ENCODE assay signal across 38 mouse cellular contexts in the genomic region with DNA sequence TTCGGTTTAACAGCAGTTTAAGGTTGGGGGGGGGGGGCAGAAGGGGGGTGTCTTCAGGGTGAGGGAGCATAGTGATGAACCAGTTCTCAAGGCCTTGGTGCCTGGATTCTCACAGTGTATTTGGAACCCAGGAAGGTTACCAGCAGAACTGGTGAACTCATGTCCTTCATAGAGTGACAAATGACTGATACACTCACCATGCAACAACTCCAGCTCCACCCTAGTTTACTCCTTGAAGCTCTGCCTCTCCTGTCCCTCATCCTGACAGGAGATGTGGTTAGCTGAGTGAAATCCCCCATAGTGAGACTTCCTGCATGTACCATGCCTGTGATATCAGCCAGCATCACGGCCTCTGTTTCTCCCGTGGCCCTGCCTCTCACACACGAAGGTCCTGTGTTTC. TPM values are rescaled to one million over a fixed set of nuclear protein-coding genes. Genes with fewer than 3 reads are reported as not detected.
DNase-seq lines count a peak whose midpoint lies in the region; ATAC-seq and TF ChIP-seq lines count a peak whose summit lies in the region.
"Had no signal": no experiment of that assay in that cellular context is flagged by ENCODE, and none has a peak within 500 bp of the region (broad histone marks: within the 10 kb centered on the region; RNA-seq: fewer than 3 reads in every experiment).

No protein-coding gene starts in this region.

- H3K27me3 ChIP-seq in hindbrain, embryonic 10.5 days (ENCODE audit: insufficient read depth, poor library complexity, severe bottlenecking) = no peaks in the 10 kb centered on the region
- H3K27me3 ChIP-seq in hindbrain, postnatal 0 days (ENCODE audit: insufficient read depth, low read length) = no peaks in the 10 kb centered on the region
- H3K27me3 ChIP-seq in midbrain, embryonic 13.5 days = no peaks in the 10 kb centered on the region
- no peaks in the 10 kb centered on the region for H3K27me3 ChIP-seq in midbrain, postnatal 0 days (ENCODE audit: insufficient read depth, low read length)
- H3K27me3 ChIP-seq: embryonic facial prominence, embryonic 13.5 days; forebrain, embryonic 15.5 days; limb, embryonic 15.5 days; liver, embryonic 13.5 days; neural tube, embryonic 15.5 days had no signal

- H3K4me2 ChIP-seq in hindbrain, postnatal 0 days (ENCODE audit: low read depth, low read length) = no peak overlapping the region
- no peak overlapping the region for H3K4me2 ChIP-seq in midbrain, embryonic 13.5 days (replicated peaks)
- H3K4me2 ChIP-seq in midbrain, postnatal 0 days (ENCODE audit: low read depth, low read length, poor library complexity, severe bottlenecking) = no peak overlapping the region
- H3K4me2 ChIP-seq: embryonic facial prominence, embryonic 13.5 days; forebrain, embryonic 15.5 days; heart, embryonic 11.5 days; limb, embryonic 15.5 days; liver, embryonic 13.5 days; neural tube, embryonic 15.5 days had no signal

- 80% methylated on average over 4 of the region's 4 CpGs for WGBS in hindbrain, embryonic 10.5 days
- 71% methylated on average over 4 of the region's 4 CpGs for WGBS in hindbrain, postnatal 0 days
- 84% methylated on average over 4 of the region's 4 CpGs for WGBS in midbrain, embryonic 13.5 days
- WGBS in midbrain, postnatal 0 days = 89% methylated on average over 4 of the region's 4 CpGs

- H3K27ac ChIP-seq in hindbrain, embryonic 10.5 days = peak overlapping the region; percentile 81
- no peak overlapping the region for H3K27ac ChIP-seq in hindbrain, postnatal 0 days
- H3K27ac ChIP-seq in midbrain, embryonic 13.5 days = peak overlapping the region; percentile 39; the same call in 1 of the 2 replicates
- H3K27ac ChIP-seq in midbrain, postnatal 0 days (ENCODE audit: low read depth, low read length) = no peak overlapping the region
- H3K27ac ChIP-seq: embryonic facial prominence, embryonic 13.5 days; forebrain, embryonic 15.5 days; kidney, postnatal 0 days; limb, embryonic 10.5 days; limb, embryonic 15.5 days; liver, embryonic 13.5 days had no signal

- no peak overlapping the region for H3K9ac ChIP-seq in hindbrain, postnatal 0 days (replicated peaks; ENCODE audit: low read length)
- H3K9ac ChIP-seq in midbrain, embryonic 13.5 days (replicated peaks) = no peak overlapping the region
- no peak overlapping the region for H3K9ac ChIP-seq in midbrain, postnatal 0 days (replicated peaks; ENCODE audit: low read length, poor library complexity, severe bottlenecking)
- H3K9ac ChIP-seq: embryonic facial prominence, embryonic 13.5 days; forebrain, embryonic 15.5 days; limb, embryonic 15.5 days; liver, embryonic 13.5 days; neural tube, embryonic 15.5 days had no signal

- no peak for ATAC-seq in hindbrain, postnatal 0 days
- no peak for ATAC-seq in midbrain, embryonic 13.5 days
- ATAC-seq in midbrain, postnatal 0 days (ENCODE audit: low FRiP score) = no peak
- ATAC-seq: inflammation-experienced regulatory T-cells, adult 6 months; lung, postnatal 0 days had no signal

- DNase-seq in hindbrain, embryonic 10.5 days (ENCODE audit: low spot score) = no peak
- no peak for DNase-seq in hindbrain, postnatal 0 days (ENCODE audit: low spot score)
- no peak for DNase-seq in midbrain, postnatal 0 days (ENCODE audit: low spot score)
- DNase-seq in adrenal gland, postnatal 36 days = peak; percentile 36 to 49
- DNase-seq in right cerebral cortex, postnatal 14 days = no peak
- no peak for DNase-seq in cerebellum, adult 9-11 months
- DNase-seq: B cell, adult 2 months; cerebellum, adult 11 months; cerebellum, adult 9-10 months; gastrocnemius, postnatal 25 days; heart, adult 11 months; heart, postnatal 36 days; kidney, adult 2 months; layer of hippocampus, postnatal 36 days; liver, embryonic 13.5 days; lung, adult 18-20 months; lung, postnatal 4 days; retina, postnatal 1 day; spleen, adult 18-20 months; thymus, postnatal 14 days had no signal

- TF ChIP-seq CTCF in hindbrain, postnatal 0 days (IDR thresholded peaks at IDR 0.05; ENCODE audit: low read depth) = no peak
- TF ChIP-seq CTCF in midbrain, postnatal 0 days (IDR thresholded peaks at IDR 0.05) = no peak

- H3K4me3 ChIP-seq in hindbrain, embryonic 10.5 days = no peak overlapping the region
- H3K4me3 ChIP-seq in hindbrain, postnatal 0 days (ENCODE audit: low read length) = no peak overlapping the region
- H3K4me3 ChIP-seq in midbrain, embryonic 13.5 days (replicated peaks) = no peak overlapping the region
- no peak overlapping the region for H3K4me3 ChIP-seq in midbrain, postnatal 0 days (ENCODE audit: low read depth, low read length)
- H3K4me3 ChIP-seq: embryonic facial prominence, embryonic 13.5 days; forebrain, embryonic 10.5 days; forebrain, embryonic 15.5 days; limb, embryonic 10.5 days; limb, embryonic 15.5 days; liver, embryonic 13.5 days; megakaryocyte, embryonic 14.5 days; neural tube, embryonic 15.5 days had no signal

- H3K9me3 ChIP-seq in hindbrain, embryonic 10.5 days = no peaks in the 10 kb centered on the region
- H3K9me3 ChIP-seq in hindbrain, postnatal 0 days (ENCODE audit: low read length) = no peaks in the 10 kb centered on the region
- no peaks in the 10 kb centered on the region for H3K9me3 ChIP-seq in midbrain, embryonic 13.5 days
- no peaks in the 10 kb centered on the region for H3K9me3 ChIP-seq in midbrain, postnatal 0 days (ENCODE audit: low read length)
- H3K9me3 ChIP-seq: embryonic facial prominence, embryonic 13.5 days; forebrain, embryonic 10.5 days; forebrain, embryonic 15.5 days; limb, embryonic 10.5 days; limb, embryonic 15.5 days; liver, embryonic 13.5 days; neural tube, embryonic 15.5 days had no signal

- peaks cover 8% of the 10 kb centered on the region; the same call in 1 of the 2 replicates for H3K36me3 ChIP-seq in hindbrain, embryonic 10.5 days
- no peaks in the 10 kb centered on the region for H3K36me3 ChIP-seq in hindbrain, postnatal 0 days (ENCODE audit: insufficient read depth, low read length)
- peaks cover 2% of the 10 kb centered on the region for H3K36me3 ChIP-seq in midbrain, embryonic 13.5 days
- H3K36me3 ChIP-seq in midbrain, postnatal 0 days (ENCODE audit: insufficient read depth, low read length) = no peaks in the 10 kb centered on the region
- H3K36me3 ChIP-seq: forebrain, embryonic 15.5 days; liver, embryonic 13.5 days; neural tube, embryonic 15.5 days had no signal

- H3K4me1 ChIP-seq in hindbrain, embryonic 10.5 days (replicated peaks) = peaks cover 37% of the 10 kb centered on the region
- no peaks in the 10 kb centered on the region for H3K4me1 ChIP-seq in hindbrain, postnatal 0 days (ENCODE audit: insufficient read depth, low read length)
- peaks cover 20% of the 10 kb centered on the region for H3K4me1 ChIP-seq in midbrain, embryonic 13.5 days (replicated peaks)
- H3K4me1 ChIP-seq in midbrain, postnatal 0 days (ENCODE audit: insufficient read depth, low read length) = no peaks in the 10 kb centered on the region

RNA-seq across cellular contexts. Expression of a gene that starts 6.0 kb away (rescaled TPM):
- polyA plus RNA-seq in hindbrain, embryonic 10.5 days (2016; fragmentation: Nextera tagmentation; extraction: Ambion mirVana) = not detected in 2 replicates
- not detected in 2 replicates for total RNA-seq in hindbrain, postnatal 0 days (2014; rRNA removed)
- polyA plus RNA-seq in hindbrain, postnatal 0 days (2015; fragmentation: Nextera tagmentation; extraction: Ambion mirVana) = not detected in 2 replicates
- polyA plus RNA-seq in midbrain, embryonic 13.5 days (2015; fragmentation: Nextera tagmentation; extraction: Ambion mirVana) = not detected in 2 replicates
- not detected in 2 replicates for total RNA-seq in midbrain, postnatal 0 days (2014; rRNA removed)
- not detected in 2 replicates for polyA plus RNA-seq in midbrain, postnatal 0 days (2015; fragmentation: Nextera tagmentation; extraction: Ambion mirVana)
- total RNA-seq in adrenal gland, postnatal 36 days (2021) = not detected
- total RNA-seq: gastrocnemius, adult 18-20 months; gastrocnemius, postnatal 25 days; heart, postnatal 36 days; layer of hippocampus, postnatal 36 days had no signal
- polyA plus RNA-seq: embryonic facial prominence, embryonic 13.5 days; forebrain, embryonic 10.5 days; forebrain, embryonic 15.5 days; frontal cortex, adult 2 months; heart, embryonic 11.5 days; heart, embryonic 16.5 days; inflammation-experienced regulatory T-cells, adult 6 months; kidney, adult 2 months; kidney, postnatal 0 days; large intestine, adult 2 months; limb, embryonic 10.5 days; limb, embryonic 15.5 days; liver, embryonic 13.5 days; neural tube, embryonic 15.5 days; stomach, embryonic 16.5 days; urinary bladder, adult 2 months had no signal

RNA-seq across cellular contexts. Expression of a gene that starts 24.1 kb away (rescaled TPM):
- 11.7 and 14.9 TPM in 2 replicates for polyA plus RNA-seq in hindbrain, embryonic 10.5 days (2016; fragmentation: Nextera tagmentation; extraction: Ambion mirVana)
- total RNA-seq in hindbrain, postnatal 0 days (2014; rRNA removed) = 31.4 and 34.1 TPM in 2 replicates
- 15.8 and 18.8 TPM in 2 replicates for polyA plus RNA-seq in hindbrain, postnatal 0 days (2015; fragmentation: Nextera tagmentation; extraction: Ambion mirVana)
- 12.3 and 13.8 TPM in 2 replicates for polyA plus RNA-seq in midbrain, embryonic 13.5 days (2015; fragmentation: Nextera tagmentation; extraction: Ambion mirVana)
- total RNA-seq in midbrain, postnatal 0 days (2014; rRNA removed) = 36.3 and 41.6 TPM in 2 replicates
- polyA plus RNA-seq in midbrain, postnatal 0 days (2015; fragmentation: Nextera tagmentation; extraction: Ambion mirVana) = 11.5 and 14.6 TPM in 2 replicates
- total RNA-seq in adrenal gland, postnatal 36 days (2021) = 100 to 1,000 TPM; 177 to 196 TPM

RNA-seq across cellular contexts. Expression of a gene that starts 53.7 kb away (rescaled TPM):
- polyA plus RNA-seq in hindbrain, embryonic 10.5 days (2016; fragmentation: Nextera tagmentation; extraction: Ambion mirVana) = 25.9 and 31.4 TPM in 2 replicates
- total RNA-seq in hindbrain, postnatal 0 days (2014; rRNA removed) = 14.0 and 22.2 TPM in 2 replicates
- polyA plus RNA-seq in hindbrain, postnatal 0 days (2015; fragmentation: Nextera tagmentation; extraction: Ambion mirVana) = 32.9 and 36.0 TPM in 2 replicates
- 32.8 and 33.5 TPM in 2 replicates for polyA plus RNA-seq in midbrain, embryonic 13.5 days (2015; fragmentation: Nextera tagmentation; extraction: Ambion mirVana)
- total RNA-seq in midbrain, postnatal 0 days (2014; rRNA removed) = 22.4 and 23.7 TPM in 2 replicates
- 31.2 and 34.7 TPM in 2 replicates for polyA plus RNA-seq in midbrain, postnatal 0 days (2015; fragmentation: Nextera tagmentation; extraction: Ambion mirVana)
- total RNA-seq in adrenal gland, postnatal 36 days (2021) = 10 to 100 TPM; 34.5 to 37.4 TPM

Comparison
In these comparisons a context has a peak if more than half of its experiments do, and no peak if none do; other contexts are left out.
1. H3K27ac ChIP-seq: peak in hindbrain, embryonic 10.5 days (single experiment) and midbrain, embryonic 13.5 days (single experiment); none in hindbrain, postnatal 0 days (single experiment) and midbrain, postnatal 0 days (single experiment).
2. DNase-seq: peak in adrenal gland, postnatal 36 days (2 of 2); none in hindbrain, embryonic 10.5 days (single experiment), hindbrain, postnatal 0 days (single experiment), midbrain, postnatal 0 days (single experiment), right cerebral cortex, postnatal 14 days (single experiment) and cerebellum, adult 9-11 months (single experiment).